Mouse (Mus musculus) adipocyte (in vitro differentiated cells): Measurements from ENCODE around the gene Sipa1l1.

Experiments
- DNase-seq: peaks from one replicate; pipeline ENCODE4 v3.0.0-alpha.2; 2016; ENCODE audit warnings: low spot score

The Sipa1l1 gene

DNA sequence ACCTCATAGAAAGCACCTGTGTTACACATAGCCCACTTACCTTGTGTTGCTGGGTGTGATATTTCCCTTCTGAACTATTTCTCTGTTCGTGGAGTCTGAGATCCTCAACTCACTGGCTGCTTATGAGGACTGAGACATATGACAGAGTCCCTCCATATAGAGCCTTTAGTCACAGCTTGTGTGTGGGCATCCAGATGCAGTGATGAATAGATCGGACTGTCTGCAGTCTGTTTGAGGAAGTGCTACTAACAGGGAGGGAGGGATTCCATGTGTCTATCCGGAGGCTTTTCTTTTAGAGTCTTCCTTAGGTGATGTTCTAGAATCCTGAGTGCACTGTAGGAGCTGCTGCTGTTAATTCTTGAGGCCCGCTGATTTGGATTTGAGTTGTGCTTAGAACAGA, 165.4 kb downstream of the Sipa1l1 start:
- no peak for DNase-seq

- DNase-seq, result no peak
Observed at GRCm38 (mm10) chr12:82335095-82335494, 166.0 kb downstream of the Sipa1l1 start.

DNA sequence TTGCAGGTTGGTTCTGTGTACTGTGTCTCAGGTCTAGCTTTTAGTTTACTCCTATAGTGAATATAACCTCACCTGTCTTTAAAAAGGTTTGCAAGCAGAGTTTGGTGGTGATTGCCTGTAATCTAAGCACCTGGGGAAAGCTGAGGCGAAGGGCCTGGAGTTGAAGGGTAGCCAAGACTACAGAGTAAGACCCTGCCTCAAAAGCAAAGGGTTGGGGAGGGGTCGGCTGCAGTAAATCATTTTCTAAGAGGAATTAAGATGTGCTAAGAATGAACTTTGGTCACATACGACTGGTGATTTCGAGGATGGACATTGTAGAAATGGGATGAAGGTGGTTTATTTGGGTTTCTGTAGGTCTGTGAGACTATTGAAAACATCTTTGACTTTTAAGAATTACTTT, 169.4 kb downstream of the Sipa1l1 start:
- DNase-seq, result no peak

DNA sequence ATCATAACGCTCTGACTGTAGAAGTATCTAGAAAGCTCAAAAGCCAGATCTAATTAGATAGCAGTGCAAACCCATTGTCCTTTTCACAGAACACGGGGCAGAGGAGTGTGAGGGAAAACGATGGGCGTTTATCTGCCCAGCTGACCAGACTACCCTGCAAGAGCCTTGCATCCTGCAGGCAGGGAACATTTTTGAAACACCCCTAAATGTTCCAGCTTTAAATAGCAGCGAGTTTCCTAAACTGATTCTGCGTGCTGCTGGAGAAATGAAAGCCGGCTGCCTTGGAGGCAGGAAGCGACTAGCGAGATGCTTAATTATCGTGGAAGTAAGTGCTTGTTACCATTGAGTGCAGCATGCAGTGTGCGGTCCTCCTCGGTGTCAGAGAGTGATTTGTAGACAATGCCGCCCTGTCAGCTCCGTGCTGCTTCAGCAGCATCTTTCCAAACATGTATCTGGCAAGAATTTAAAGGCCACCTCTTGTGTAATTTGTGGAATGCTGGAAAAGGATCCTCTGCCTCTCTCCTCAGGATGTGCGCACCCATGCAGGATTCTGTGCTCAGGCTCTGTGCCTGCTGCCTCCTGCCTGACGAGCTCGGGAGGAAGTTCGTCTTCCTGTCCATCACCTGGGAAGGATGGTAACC, 170.2 kb downstream of the Sipa1l1 start:
- DNase-seq, result no peak

DNA sequence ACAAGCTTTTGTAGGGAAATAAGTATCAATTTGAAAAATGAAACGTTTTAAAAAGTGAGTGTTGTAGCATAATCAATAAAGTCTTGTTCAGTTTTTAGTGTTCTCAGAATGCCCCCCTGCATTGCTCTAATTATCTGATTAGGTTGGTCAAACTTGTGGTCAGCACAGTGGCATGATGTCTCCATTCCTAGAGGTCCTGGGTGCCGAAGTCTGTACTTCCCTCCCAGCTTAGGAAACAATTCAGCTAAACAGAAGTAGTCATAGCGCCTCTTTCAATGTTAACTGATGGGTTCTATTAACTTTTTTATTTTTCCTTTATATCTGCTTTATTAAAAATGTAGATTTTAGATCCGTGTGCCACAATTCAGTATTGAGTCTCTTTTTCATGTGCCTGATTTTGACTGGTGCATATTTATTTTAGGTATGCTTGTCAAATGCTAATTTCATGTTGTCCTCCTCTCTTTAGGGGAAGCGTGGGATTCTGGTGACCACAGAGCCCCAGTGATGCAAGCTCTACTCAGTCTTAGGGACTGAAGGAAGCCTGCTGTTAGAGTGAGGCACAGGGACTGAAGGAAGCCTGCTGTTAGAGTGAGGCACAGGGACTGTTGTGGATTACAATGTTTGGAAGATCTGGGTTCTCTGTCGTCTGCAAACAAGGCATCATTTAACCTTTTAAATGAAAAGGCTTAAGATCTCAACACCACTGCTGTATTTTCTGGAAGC, 171.2 kb downstream of the Sipa1l1 start:
- no peak for DNase-seq

- no peak for DNase-seq
Observed at GRCm38 (mm10) chr12:82341181-82341580, 172.1 kb downstream of the Sipa1l1 start.

- DNase-seq, result no peak
Observed at GRCm38 (mm10) chr12:82341696-82342095, 172.6 kb downstream of the Sipa1l1 start.

DNA sequence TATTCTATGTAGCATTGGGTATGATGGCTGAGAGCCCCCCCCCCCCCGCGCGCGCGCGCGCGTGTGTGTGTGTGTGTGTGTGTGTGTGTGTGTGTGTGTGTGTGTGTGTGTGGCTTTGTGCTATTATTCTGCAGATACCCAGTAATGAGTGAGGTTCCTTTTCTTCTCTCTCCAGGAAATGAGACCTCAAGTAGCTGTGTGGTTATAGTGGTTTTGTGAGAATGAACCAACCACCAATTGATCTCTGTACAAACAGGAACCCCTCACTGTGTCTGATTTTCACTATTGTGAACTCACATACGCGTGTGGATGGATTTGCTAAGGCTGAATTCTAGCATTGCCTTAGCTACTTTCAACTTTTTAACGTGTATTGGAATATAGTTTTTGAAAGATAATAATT, 181.0 kb downstream of the Sipa1l1 start:
- no peak for DNase-seq

GRCm38 (mm10) chr12:82350891-82351290, 181.8 kb downstream of the Sipa1l1 start:
- peak; percentile 24 for DNase-seq

GRCm38 (mm10) chr12:82353660-82354059, 184.5 kb downstream of the Sipa1l1 start:
- no peak for DNase-seq

- DNase-seq, result no peak
Observed at GRCm38 (mm10) chr12:82355419-82356149, 186.5 kb downstream of the Sipa1l1 start.

GRCm38 (mm10) chr12:82356476-82356875, 187.4 kb downstream of the Sipa1l1 start:
- DNase-seq, result no peak

GRCm38 (mm10) chr12:82357431-82357830, 188.3 kb downstream of the Sipa1l1 start:
- DNase-seq, result no peak

GRCm38 (mm10) chr12:82362796-82363195, 193.7 kb downstream of the Sipa1l1 start:
- no peak for DNase-seq

DNA sequence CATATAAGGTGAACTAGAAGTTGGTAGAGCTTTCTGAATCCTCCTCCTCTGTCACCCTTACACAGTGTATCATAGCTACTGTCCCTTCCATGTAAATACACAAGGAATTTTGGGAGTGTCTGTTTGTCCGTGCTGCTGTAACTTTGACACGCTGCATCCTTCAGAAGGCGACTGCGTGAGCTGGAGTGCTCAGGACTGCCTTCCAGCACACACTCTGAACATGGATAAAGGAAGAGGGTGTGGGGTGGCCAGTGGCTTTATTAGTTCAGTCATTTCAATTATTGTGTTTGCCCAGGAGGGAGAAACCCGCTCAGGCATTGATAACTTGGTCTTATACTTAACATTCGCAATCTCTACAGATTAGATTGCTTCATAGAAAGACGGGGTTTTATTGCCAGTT, 195.1 kb downstream of the Sipa1l1 start:
- no peak for DNase-seq

DNA sequence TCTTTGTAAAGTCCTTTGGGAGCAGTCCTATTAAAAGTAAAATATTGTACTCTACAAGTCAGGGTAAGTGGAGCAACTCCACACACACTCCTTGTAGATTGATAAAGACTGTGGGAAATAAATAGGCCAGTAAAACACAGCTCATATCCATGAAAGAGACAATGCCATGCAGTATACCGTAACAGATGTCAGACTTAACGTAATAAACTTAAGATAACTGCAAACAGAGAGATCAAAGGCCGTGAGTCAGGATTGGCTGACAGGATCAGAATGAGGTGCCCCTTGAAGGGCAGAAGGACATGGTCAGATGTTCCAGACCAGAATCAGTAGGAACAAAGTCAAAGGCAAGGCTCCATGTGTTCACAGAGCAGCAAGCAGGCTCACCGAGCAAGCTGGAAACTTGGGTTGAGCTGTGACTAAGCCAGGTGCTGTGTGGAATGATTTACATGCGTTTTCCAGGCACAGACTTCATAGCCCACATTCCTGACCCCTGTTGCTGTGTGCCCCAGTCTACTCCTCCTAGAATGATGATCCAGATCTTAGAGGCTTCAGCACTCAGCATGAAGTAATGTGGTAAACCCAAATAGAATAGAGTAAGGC, 196.3 kb downstream of the Sipa1l1 start:
- no peak for DNase-seq

DNA sequence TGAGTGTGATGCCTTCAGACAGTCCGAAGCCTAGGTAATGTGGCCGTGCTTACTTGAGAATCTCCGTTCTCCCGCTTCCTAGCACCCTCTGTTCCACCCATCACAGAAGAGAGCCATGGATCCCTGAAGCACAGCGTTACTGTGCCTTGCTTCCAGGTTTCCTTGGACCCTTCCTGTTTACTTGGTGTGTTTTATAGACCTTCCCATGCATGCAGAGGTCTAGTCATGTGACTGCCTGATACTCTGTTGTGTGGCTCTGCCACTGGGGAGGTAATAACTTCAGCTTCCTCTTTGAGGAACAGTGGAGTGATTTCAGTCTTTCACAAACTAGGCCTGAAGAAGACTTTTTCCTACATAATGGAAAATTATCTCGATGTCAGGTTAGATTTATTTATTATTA, 197.6 kb downstream of the Sipa1l1 start:
- DNase-seq, result no peak

GRCm38 (mm10) chr12:82367345-82367744, 198.2 kb downstream of the Sipa1l1 start:
- DNase-seq, result no peak

- no peak for DNase-seq
Observed at GRCm38 (mm10) chr12:82367986-82368385, 198.9 kb downstream of the Sipa1l1 start.

DNA sequence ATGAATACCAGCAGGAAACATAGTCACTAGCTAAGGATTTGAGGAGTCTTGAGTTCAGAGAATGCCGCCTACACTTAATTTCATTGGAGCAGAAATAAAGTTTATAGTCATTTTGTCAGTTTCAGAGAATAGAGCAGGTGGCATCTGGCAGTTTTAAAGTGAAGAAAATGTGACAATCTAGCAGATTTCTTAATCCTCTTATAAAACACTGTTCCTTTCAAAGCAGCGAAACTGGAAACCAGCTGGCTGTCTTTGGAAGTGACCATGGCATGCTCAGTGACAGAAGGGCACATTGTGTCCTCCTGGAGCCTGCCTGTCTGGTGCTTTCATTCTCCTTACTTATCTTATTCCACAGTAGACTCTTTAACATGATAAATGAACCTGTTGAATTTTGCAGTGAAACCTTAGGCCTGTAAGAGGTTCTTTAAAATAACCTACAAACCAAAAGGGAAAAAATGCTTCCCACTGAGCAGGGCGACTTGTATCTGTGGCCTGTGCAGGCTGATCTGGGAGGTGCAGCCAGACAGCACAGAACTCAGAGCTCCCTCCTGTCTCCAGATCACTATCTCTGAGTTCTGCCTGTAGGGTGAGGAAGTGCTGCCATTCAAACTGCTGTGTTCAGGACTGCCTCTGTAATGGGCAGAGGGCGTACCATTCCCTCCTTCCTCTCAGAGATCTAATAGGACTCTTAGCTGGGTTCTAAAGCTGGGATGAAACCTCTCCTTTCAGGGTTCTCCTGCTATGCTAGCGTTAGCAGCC, 200.5 kb downstream of the Sipa1l1 start:
- no peak for DNase-seq

- no peak for DNase-seq
Observed at GRCm38 (mm10) chr12:82371266-82371665, 202.1 kb downstream of the Sipa1l1 start.

DNA sequence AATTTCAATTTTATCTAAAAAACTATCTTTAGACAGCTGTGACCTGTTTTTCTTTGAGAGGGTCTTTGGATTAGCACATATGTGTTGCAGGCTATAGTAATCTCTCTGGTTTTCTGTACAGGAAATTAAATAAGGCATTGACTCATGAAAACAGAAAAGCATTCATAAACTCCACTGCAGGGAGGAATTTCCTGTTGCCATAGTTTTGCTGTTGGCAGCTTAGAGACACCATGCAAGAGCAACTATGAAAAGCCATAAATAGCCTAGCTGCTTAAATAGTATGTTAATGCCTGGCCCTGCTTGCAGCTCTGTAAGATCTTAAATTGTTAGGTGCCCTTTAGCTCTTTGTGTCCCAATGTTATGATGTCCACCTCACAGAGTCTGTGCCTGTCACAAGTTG, 204.9 kb downstream of the Sipa1l1 start:
- peak; percentile 15 for DNase-seq
